Mouse (Mus musculus): ENCODE data around the gene Ccar1.

DNA sequence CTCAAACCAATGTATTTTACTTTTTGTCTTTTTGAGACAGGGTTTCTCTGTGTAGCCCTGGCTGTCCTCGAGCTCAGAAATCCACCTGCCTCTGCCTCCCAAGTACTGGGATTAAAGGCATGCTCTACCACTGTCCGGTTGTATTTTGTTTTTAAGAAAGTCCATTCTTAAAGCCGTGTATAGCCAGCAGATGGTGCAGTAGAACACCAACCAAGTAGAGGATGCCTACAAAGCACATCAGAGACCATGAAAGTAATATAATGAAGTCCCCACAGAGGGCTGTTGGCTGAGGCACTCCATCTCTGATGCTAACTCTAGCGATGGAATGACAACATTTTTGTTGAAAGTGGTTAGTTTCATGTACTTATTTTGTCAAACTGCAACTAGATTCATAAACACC, 17.9 kb upstream of the Ccar1 start:
- TF ChIP-seq CTCF (IDR thresholded peaks at IDR 0.05; ENCODE audit: borderline replicate concordance, control insufficient read depth, extremely low read depth, insufficient read depth, low read length, poor library complexity) (no peak), POLR2A (IDR thresholded peaks at IDR 0.05; ENCODE audit: control insufficient read depth, extremely low read depth, insufficient read depth, low read length, poor library complexity) (no peak)
